Mouse (Mus musculus) MN1 (cell line): ENCODE results near the gene Gadd45b.

Experiments used
- DNase-seq: peaks from one replicate; pipeline ENCODE4 v3.0.0-alpha.2; 2016; ENCODE audit warnings: low spot score

Gene Gadd45b

DNA sequence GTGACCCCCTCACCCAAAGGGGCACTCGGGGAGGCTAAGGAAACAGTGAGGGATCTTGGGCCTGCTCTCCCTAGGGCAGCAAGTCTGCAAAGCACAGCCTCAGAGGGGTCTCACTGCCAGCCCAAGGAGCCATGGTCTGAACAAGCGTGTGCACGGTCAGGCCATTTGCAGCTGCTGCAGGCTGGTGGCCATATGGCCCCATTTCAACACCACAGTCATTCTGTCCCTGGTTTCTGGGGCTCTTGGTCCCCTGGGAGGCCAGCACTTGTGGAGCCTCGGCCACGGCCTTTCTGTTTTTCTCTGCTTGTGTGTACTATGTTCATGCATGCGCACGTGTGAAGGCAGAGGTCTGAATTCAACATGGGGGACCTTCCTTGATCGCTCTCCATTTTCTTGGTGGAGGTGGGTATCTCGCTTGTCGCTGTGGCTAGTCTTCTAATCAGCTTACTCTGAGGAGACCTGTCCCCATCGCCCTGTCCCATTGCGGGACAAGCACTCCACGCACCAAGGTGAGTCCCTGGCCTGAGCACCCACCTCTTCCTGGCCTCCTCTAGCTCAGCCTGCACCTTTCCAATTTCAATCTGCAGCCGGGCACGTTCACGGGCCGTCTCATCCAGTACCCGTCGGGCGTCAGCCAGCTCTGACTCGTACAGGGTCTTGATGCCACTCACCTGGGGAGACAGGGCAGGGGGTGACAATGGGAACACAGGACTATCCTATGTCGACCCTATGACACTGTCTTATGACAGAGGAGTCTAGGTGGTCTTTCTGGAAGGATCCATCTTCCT lies 20.3 kb upstream of the Gadd45b start:
- no peak for DNase-seq

DNA sequence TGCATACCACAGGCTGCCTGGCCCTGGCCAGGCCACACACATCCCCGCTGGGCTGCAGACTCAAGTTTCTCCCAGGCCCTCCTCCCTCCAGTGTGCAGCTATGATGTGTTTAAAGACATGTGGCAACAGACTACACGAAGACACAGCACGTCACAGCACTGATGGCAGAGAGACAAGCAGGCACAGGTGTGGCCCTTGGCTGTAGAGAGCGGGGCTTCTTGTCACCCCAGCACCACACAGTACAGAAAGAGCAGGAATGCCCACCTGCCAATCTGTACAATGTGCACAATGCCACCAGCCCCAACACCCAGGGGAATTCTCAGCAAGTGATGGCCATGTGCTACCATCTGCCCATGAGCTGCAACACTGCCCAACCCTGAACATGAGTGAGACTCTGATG lies 18.5 kb upstream of the Gadd45b start:
- no peak for DNase-seq

DNA sequence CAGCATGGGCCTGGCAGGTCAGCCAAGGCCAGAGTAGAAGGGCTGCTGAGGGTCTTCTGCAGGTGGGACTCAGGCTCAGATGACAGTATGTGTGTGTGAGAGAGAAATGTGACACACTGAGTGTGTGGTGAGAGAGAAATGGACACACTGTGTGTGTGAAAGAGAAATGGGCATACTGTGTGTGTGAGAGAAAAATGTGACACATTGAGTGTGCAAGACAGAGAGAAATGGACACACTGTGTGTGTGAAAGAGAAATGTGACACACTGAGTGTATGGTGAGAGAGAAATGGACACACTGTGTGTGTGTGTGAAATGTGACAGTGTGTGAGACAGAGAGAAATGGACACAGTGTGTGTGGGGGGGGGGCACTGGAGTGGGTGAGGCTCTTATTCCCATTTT lies 18.0 kb upstream of the Gadd45b start:
- DNase-seq = no peak

DNA sequence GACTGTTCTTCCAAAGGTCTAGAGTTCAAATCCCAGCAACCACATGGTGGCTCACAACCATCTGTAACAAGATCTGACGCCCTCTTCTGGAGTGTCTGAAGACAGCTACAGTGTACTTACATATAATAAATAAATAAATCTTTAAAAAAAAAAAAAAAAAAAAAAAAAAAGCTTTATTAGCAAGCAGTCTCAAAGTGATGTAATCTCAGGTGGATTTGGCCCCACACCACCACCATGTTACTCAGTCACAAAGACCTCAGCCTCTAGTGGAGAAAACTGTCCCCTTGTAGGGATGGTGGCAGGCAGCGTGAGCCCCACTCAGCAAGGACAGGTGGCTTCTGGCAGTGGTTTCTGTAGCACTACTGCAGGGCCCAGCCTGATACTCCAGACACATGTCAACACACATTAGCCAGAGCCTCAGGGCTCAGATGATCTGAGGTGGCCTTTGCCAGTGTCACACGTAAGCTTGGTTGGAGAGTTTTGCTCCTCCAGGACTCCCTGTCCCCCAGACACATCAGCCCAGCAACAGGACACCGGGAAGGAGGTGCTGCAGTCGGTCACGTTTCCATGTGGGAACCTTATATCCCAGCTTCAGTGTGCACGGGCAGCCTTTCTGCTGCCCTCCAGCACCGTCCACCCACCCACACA lies 16.4 kb upstream of the Gadd45b start:
- DNase-seq = no peak

DNA sequence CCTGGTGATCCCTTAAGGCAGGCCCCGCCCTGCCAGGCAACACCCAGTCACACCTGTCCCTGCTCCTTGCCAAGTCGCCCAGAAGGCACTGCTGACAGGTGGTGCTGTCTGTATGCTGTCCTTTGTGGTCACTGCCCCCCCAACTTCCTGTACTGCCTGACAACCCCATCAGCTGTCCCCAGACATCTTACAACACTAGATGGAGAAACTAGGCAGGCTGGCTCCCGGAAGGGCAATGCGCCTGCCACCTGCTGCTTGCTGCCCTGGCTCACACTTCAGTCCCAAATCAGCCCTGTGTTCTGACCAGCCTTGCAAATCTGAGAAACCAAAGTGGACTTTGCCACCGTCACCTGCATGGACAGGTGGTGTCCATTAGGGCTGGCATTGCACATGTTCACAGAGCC lies 15.6 kb upstream of the Gadd45b start:
- no peak for DNase-seq

DNA sequence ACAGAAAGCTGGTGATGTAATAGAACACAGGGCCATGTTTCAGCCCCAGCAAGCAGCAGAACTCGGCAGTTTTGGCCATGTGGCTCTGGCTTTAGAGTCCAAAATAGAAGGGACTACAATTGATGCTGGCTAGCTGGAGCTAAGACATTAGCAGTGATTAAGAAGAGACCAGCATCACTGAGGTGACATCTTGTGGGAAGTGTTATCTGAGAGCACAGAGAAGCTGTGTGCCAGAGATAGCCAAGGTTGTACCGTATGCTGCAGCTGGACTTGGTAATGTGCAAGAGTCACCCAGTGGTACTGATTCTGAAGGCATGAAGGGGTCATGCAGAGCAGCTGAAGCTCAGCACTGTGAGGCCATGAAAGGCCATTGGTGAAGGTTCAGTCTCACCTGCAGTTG lies 14.6 kb upstream of the Gadd45b start:
- DNase-seq = no peak

DNA sequence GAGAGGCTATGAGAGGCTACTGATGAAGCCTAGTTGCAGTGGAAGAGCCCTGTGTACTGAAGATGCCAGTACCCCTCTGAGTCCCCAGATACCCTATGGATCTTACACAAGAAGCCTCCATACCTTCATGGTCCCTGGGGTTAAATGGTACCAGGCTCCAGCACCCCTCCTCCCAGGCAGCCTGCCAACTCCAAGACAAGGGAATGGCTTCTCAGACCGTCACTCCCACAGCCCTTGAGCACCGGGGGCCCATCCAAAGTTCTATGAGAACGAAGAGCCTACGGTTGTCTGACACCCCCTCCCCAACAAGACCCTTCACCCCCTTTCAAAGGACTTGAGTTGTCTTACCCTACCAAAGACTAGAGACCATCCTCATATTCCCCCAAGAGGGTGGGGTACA lies 14.1 kb upstream of the Gadd45b start:
- DNase-seq = no peak

DNA sequence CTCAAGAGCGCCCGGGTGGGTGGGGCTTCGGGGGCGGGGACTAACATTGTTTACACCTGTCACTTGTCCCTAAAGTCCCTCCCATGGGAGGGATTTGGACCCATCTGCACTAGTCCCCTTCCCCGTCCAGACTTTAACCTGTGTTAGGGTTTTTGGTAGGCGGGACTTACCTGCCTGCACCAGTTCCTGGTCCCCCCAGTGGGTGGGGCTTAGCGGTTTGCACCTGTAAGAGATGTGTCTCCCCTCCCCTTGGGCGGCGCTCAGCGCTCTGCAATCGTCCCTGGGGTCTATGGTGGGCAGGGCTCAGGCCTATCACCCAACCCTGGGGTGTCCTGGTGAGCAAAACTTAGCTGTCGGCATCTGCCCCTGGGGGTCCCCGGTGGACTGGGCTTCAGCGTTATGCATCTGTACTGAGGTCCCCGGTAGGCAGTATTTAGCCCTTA lies 12.5 kb upstream of the Gadd45b start:
- DNase-seq = peak; percentile 37

DNA sequence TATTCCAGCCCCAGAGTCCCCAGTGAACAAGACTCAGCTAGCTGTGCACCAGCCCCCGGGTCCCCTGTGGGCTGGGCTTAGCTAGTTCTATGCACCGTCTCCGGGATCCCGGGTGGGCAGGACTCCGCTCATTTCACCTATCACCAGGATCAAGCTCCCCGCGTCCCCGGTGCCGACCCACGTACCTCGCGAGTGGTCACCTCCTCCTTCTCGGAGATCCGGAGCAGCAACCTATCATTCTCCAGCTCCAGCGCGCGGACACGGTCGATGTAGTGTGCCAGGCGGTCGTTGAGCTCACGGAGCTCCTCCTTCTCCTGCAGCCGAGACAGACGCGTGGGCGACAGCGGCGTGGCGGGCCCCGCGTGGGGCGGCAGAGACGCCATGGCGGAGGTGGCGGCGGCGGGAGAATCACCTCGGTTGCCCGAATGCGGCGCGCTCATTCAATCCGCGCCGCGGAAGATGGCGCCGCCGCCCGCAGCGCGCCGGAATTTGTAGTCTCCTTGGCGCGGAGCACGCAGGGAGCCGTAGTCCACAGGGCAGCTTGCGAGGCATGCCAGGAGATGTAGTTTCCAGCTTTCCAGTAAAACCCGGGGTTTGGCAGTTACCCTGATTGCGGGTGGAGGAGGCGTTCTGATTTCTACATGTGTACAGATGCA lies 12.0 kb upstream of the Gadd45b start, which contains the start of gene Lmnb2:
Gene Lmnb2, minus strand, starts transcription at position 467 of the 656 bp plus-strand sequence.
- DNase-seq = peak; percentile 82

DNA sequence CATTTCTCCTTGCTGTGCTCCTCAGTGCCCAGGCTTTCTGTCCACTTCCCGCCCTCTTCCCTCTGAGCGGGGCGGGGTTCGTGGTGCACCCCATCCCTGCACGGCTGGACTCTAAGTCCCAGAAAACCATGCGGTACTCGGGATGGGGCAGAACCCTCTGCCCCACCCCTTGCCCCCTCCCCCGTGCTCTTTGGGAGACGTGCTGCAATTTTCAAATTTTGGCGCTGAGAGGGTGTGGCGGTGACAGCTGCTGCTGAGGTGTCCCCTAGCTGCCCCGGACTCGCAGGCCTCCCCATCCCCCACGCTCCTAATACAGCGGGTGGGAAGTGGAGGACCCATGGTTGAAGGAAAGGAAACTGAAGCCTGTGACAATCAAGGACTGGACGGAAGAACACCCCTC lies 8.0 kb upstream of the Gadd45b start:
- DNase-seq = no peak

DNA sequence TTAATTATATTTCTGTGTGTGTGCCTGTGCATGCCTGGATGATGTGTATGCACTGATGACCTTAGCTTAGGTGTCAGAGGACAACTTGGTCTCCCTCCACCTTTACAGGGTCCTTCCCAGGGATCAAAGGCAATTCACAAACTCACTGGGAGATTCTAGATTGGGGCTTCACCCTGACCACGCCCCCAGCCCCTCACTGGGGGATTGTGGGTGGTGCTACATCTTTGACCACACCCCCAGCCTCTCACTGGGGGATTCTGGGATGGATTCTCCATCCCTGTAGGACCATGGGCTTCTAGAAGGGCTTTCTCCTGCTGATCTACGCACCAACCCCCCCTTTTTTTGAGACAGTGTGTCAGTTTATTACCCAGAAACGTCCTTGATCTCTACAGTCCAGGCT lies 4.4 kb upstream of the Gadd45b start:
- no peak for DNase-seq

DNA sequence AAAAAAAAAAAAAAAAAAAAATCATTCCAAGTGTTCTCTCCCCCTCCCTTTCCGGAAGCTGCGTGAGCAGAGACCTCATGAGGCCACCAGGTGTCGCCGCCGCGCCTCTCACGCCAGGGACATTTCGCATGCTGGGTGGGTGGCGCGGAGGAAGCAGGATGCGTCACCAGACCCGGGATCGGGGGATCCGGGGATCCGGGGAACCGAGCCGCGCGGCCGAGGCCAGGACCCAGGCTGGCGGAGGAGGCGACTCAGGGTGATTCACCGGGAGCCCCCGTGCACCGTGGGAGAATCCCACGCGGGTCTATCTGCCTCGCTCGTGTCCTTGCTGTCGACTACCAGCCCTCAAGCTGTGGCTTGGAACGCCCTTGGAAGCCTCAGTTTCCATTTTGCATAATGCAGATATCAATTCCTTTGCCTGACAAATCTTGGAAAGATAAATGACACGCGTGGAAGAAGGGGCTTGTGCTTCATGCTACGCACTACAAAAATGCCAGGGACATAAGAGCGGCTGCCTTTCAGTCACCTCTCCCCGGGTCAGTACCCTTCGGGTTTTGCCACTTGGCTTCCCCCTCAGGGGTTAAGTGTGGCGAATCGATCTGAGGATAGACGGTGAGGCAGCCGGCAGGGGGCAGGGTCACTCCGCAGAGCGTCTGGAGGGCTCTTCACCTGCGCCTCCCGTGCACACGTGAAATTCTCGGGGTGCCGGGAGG lies 1.1 kb upstream of the Gadd45b start:
- peak; percentile 95 for DNase-seq

DNA sequence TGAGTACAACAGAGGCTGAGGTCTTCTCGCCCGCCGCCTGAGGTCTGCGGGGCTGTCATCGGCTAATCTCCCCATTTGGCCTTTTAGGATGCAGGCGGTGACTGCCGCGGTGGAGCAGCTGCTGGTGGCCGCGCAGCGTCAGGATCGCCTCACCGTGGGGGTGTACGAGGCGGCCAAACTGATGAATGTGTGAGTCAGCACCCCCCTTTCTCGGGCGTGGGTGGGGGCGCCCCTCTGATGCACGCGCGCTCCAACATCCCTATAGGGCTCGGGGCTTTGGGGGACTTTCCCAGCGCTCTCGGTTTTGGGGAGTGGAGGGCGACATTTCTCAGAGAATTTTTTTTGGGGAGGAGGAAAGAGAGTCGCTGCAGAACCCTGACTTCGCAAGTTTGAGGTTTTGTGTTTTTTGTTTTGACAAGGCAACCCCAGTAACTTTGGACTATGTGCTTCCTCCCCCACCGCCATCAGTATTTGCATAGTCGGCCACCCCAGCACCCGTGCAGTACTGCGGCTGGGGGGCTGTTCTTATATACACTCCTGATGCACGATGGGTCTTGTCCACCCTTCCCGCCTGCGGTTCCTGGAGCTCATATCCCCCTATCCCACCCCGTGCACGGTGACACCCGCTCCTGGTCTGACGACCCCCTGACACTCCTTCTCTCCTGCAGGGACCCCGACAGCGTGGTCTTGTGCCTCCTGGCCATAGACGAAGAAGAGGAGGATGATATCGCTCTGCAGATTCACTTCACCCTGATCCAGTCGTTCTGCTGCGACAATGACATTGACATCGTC lies 684 bp downstream of the Gadd45b start:
- DNase-seq = peak; percentile 56

DNA sequence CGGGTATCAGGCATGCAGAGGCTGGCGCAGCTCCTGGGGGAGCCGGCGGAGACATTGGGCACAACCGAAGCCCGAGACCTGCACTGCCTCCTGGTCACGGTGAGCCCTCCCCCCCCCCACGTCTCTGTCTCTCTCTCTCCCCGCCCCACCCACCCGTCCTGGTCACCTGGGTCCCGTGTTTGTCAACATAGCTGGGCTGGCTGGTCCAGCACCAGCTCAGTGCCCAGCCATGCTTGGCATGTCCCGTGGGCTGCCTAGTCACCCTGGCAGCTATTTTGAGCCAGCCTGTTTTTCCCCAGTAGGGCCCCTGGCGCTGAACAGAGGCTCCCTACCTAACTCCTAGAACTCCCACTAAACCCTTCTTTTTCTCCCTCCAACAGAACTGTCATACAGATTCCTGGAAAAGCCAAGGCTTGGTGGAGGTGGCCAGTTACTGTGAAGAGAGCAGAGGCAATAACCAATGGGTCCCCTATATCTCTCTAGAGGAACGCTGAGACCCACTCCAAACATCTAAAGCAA lies 1.3 kb downstream of the Gadd45b start:
- no peak for DNase-seq

DNA sequence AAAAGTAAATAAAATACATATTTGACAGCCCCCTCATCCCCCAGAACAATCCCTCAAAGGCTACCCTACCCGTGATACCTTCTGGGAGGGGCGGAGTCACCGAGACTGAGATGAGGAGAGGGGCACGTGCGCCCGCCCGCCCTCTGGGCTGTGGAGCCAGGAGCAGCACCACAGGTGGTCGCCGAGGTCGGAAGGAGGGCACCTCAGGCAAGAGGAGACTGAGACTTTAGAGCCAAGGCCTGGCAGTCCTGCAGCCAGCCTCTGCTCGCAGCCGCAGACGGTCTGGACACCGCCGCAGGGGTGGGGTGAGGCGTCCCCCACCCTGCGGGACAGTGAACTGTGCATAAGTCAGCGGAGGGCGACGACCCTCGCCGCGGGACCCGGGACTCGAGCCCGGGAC lies 1.8 kb downstream of the Gadd45b start:
- DNase-seq = no peak

DNA sequence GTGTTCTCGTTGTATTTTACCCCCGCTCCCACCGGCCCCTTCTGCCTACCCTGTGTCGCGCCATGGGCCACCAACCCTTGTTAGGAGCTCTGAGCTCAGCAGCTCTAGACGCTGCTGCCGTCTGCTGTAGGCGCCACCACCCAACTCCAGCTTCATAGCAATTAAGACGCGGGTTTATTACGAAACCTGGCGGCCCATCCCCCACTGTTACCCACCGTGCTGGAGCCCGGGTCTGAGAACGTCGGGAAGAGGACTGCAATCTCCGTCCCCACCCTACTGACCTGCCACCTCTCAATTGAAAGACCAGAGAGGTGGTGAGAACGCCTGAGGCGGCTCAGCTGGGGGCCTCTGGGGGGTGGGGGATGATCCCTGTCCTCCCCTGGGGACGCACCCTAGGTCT lies 2.3 kb downstream of the Gadd45b start:
- peak; percentile 59 for DNase-seq

DNA sequence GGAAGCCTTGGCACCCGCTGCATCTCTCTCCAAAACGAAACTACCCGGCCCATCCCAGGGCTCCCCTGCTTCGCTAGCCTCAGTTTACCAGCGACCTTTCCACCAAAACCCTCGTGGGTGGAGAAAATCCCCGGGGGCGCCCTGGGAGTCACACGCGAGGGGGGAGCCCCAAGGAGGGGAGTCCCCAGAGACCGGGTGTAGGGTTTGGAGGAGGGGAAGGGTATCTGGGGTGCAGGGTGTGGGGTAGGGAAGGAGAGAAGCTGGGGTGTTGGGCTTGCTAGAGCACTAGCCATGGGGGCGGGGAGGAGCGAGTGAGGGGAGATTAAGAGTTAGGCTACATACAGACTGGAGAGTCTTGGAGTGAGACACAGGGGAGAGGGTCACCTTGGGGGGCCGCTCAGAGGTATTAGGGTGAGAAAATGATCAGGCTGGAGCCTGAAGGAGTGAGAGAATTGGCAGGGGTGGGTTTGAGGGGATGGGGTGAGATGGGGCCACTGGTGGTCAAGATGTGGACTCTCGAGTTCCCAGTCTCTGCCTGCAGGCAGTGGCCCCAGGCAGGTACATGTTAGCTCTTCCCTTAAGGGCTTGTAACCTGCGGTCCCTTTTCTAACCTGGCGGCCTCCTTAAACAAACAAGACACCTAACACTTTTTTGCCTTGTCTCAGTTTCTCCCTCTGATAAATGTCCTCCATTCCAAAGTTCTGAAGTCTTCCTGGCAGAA lies 3.0 kb downstream of the Gadd45b start:
- no peak for DNase-seq

DNA sequence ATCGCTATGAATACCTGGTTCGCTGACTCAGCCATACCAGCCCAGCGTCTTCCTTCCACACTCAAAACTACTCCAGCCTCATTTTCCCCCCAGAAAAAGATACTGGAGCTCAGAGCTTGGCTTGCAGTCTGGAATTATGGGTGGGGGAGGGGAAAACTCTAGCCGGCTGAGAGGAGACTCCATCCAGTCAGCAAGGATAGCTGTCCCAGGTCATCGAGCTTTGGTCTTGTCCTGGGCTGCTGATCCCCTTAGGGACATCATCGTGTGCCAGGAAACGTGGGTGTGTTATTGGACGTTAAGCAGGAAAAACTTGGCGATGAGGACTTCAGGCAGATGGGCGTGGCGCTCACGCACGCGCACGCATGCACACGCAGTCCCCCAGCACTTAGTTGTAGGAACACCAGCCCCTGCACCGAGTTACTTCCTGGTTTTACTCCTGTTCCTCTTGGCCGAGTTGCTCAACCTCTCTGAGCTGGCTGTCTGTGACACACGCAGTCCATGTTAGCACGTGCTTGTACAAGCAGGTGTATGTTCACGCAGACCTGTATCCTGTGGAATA lies 3.6 kb downstream of the Gadd45b start:
- DNase-seq = peak; percentile 58

DNA sequence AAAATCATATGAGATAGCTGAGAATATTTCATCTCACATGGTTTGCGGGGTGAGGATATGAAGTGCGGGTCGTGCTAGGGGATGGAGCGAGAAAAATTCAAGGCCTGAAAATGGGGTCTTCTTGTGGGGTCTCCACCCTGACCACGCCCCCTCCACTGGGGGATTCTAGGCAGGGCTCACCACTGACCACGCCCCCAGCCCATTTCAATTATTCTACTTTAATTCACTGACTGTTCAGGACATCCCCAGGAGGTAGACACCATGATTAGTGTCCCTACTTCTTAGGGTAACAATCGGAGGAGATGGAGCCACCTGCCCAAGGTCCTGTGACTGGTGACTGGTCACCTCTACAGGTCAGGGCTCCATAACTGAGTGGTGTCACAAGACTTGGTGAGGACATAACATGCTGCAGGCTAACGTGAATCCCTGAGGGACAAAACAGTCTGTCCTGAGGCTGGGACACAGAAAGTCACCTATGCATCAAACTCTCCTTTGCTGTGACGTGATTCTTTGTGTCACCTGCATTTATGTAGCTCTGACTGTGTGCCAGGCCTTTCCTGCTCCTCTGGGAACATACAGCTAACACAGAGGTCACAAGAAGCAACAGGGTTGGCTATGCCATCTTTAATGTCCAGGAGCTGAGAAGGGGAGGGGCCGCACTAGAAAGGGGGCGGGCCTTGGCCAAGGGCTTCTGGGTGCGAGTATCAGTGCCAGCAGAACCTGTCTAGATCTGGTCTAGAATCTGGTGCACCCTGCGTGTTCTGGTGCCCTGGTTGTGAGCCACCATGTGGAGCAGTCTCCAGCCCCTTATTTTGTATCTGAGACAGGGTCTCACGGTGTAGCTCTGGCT lies 4.5 kb downstream of the Gadd45b start:
- no peak for DNase-seq
